Mouse (Mus musculus) midbrain, embryonic 15.5 days (tissue): ENCODE data around the gene Caskin1. TPM values are rescaled to one million over a fixed set of nuclear protein-coding genes. Genes with fewer than 3 reads are reported as not detected.
"Not testable (repeated sequence)": the region's sequence is repeated elsewhere in the genome, so short reads cannot be mapped to it uniquely, and the experiment has no call there.

ENCODE experiments used
- ATAC-seq: fragments of 200-750 bp; cut with Nextera tagmentation; replicated peaks from 2 replicates; pipeline ENCODE4 v1.8.0; 2017; ENCODE audit warnings: moderate TSS enrichment
- H3K27ac ChIP-seq: fragments of 300-500 bp; sonication (generic); 2 replicates; pipeline ENCODE4 v1.5.1; 2015; ENCODE audit warnings: mild to moderate bottlenecking, inconsistent platforms
- H3K27me3 ChIP-seq: fragments of 300-500 bp; sonication (generic); replicated peaks from 2 replicates; pipeline ENCODE4 v1.6.1; 2015; ENCODE audit warnings: inconsistent platforms
- H3K36me3 ChIP-seq: fragments of 300-500 bp; sonication (generic); replicated peaks from 2 replicates; pipeline ENCODE4 v1.6.1; 2015; ENCODE audit warnings: inconsistent platforms
- H3K4me1 ChIP-seq: fragments of 300-500 bp; sonication (generic); 2 replicates; pipeline ENCODE4 v1.6.1; 2015; ENCODE audit warnings: inconsistent platforms
- H3K4me2 ChIP-seq: fragments of 300-500 bp; sonication (generic); 2 replicates; pipeline ENCODE4 v1.6.1; 2015; ENCODE audit warnings: inconsistent platforms, mild to moderate bottlenecking, moderate library complexity
- H3K4me3 ChIP-seq: fragments of 300-500 bp; sonication (generic); 2 replicates; pipeline ENCODE4 v1.5.1; 2015; ENCODE audit warnings: mild to moderate bottlenecking, inconsistent platforms
- H3K9ac ChIP-seq: fragments of 300-500 bp; sonication (generic); 2 replicates; pipeline ENCODE4 v1.6.1; 2015; ENCODE audit warnings: mild to moderate bottlenecking, inconsistent platforms
- H3K9me3 ChIP-seq: fragments of 300-500 bp; sonication (generic); 2 replicates; pipeline ENCODE4 v1.6.1; 2016; ENCODE audit warnings: inconsistent platforms
- WGBS: fragments of 180-500 bp; shearing (Covaris S2); methylation state at CpG from one replicate; pipeline ENCODE4 v1.1.7; 2015; ENCODE audit warnings: mixed read lengths; 5-methylcytosine and 5-hydroxymethylcytosine counted together
- polyA plus RNA-seq: library from polyadenylated mRNA; unstranded; fragments of >200 nt; fragmentation: Nextera tagmentation; extraction: Ambion mirVana; gene quantifications from 2 replicates; pipeline ENCODE4 v1.2.1, GENCODE M21; 2015

Caskin1 gene
- polyA plus RNA-seq, 1 experiment from 2014 or later, result 52.9 TPM

DNA sequence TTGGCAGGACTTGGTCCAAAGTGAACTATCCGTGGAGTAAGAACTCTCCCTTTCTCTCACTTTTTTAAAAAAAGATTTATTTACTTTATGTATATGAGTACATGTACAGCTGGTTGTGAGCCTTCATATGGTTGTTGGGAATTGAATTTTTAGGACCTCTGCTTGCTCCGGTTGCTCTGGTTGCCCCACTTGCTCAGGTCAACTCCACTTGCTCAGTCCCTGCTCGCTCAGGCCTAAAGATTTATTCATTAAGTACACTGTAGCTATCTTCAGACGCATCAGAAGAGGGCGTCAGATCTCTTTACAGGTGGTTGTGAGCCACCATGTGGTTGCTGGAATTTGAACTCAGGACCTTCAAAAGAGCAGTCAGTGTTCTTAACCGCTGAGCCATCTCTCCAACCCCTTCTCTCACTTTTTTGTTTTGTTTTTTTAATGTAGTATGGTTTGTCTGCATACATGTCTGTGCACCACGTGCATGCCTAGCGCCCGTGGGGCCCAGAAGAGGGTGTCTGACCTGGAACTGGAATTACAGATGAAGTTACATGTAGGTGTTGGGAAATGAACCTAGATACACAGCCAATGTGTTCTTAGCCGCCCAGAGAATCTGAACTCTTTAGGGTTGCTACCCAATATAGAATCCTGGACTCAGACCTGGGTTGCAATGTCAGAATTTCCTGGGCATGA, 32.7 kb upstream of the Caskin1 start:
- Histone ChIP-seq H3K27ac (peak overlapping the region; percentile 92; the same call in 1 of the 2 replicates), H3K4me2 (peak overlapping the region; percentile 82), H3K4me3 (peak overlapping the region; percentile 88), H3K4me1 (peaks cover 15% of the 10 kb centered on the region)
- not testable (repeated sequence) for H3K36me3 ChIP-seq, H3K27me3 ChIP-seq, H3K9me3 ChIP-seq, H3K9ac ChIP-seq
- 49% methylated on average over 10 of the region's 10 CpGs for WGBS
- ATAC-seq, result peak; percentile 4; the same call in 1 of the 2 replicates

- ATAC-seq, result no peak
These were observed 26.8 kb upstream of the Caskin1 start for GRCm38 (mm10) chr17:24461580-24461979.

GRCm38 (mm10) chr17:24462932-24463331, 25.5 kb upstream of the Caskin1 start:
- Histone ChIP-seq H3K4me2 (no peak overlapping the region), H3K27me3 (no peaks in the 10 kb centered on the region), H3K27ac (no peak overlapping the region), H3K36me3 (no peaks in the 10 kb centered on the region), H3K9ac (no peak overlapping the region), H3K9me3 (no peaks in the 10 kb centered on the region), H3K4me3 (no peak overlapping the region), H3K4me1 (no peaks in the 10 kb centered on the region)
- WGBS, result 88% methylated on average over 1 of the region's 1 CpGs
- no peak for ATAC-seq

More at GRCm38 (mm10) chr17:24461580-24461979, 26.8 kb upstream of the Caskin1 start:
- Histone ChIP-seq H3K27ac (no peak overlapping the region), H3K27me3 (no peaks in the 10 kb centered on the region), H3K9ac (no peak overlapping the region), H3K9me3 (no peaks in the 10 kb centered on the region), H3K36me3 (no peaks in the 10 kb centered on the region), H3K4me3 (no peak overlapping the region), H3K4me1 (no peaks in the 10 kb centered on the region), H3K4me2 (no peak overlapping the region)
- 75% methylated on average over 2 of the region's 2 CpGs for WGBS

GRCm38 (mm10) chr17:24463374-24464133, 24.8 kb upstream of the Caskin1 start:
- WGBS, result 59% methylated on average over 6 of the region's 6 CpGs
- no peak for ATAC-seq
- Histone ChIP-seq H3K9ac (no peak overlapping the region), H3K36me3 (no peaks in the 10 kb centered on the region), H3K4me3 (no peak overlapping the region), H3K27me3 (no peaks in the 10 kb centered on the region), H3K4me1 (no peaks in the 10 kb centered on the region), H3K4me2 (no peak overlapping the region), H3K9me3 (no peaks in the 10 kb centered on the region), H3K27ac (no peak overlapping the region)

DNA sequence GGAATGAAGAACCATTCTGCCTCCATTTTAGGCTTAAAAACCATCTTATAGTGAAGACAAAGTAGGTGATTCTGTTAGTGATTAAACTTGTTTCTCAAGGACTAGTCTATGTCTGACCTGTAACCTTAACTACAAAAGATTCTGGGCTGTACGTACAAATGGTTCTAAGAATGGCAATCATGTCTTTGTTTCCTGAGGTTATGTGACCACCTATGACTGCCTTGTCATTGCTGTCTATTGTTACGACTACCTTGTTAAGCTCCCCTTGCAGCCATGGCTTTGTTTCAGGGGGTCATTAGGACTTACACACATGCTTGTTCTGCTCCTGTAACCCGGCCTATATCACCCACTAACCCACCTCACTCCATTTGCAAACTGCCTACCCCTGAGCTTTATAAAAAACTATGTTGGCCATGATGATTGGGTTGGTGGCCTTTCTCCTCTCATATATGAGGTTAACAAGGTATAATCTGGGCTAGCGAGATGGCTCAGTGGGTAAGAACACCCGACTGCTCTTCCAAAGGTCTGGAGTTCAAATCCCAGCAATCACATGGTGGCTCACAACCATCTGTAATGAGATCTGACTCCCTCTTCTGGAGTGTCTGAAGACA, 19.7 kb upstream of the Caskin1 start:
- no peaks in the 10 kb centered on the region for H3K27me3 ChIP-seq
- no peak for ATAC-seq
- 91% methylated on average over 5 of the region's 5 CpGs for WGBS
- no peak overlapping the region for H3K4me2 ChIP-seq
- H3K9me3 ChIP-seq, result no peaks in the 10 kb centered on the region
- H3K4me3 ChIP-seq, result no peak overlapping the region
- H3K9ac ChIP-seq, result no peak overlapping the region
- H3K4me1 ChIP-seq, result peaks cover 24% of the 10 kb centered on the region
- H3K27ac ChIP-seq, result no peak overlapping the region
- H3K36me3 ChIP-seq, result no peaks in the 10 kb centered on the region

GRCm38 (mm10) chr17:24469336-24469909, 19.0 kb upstream of the Caskin1 start:
- no peak; the same call in 1 of the 2 replicates for ATAC-seq
- Histone ChIP-seq H3K9me3 (no peaks in the 10 kb centered on the region), H3K4me1 (peaks cover 24% of the 10 kb centered on the region), H3K27ac (peak overlapping the region; percentile 81), H3K36me3 (0 out of 2 replicates have a peak, but pooled peaks cover 2% of the 10 kb centered on the region), H3K4me3 (peak overlapping the region; percentile 67), H3K4me2 (peak overlapping the region; percentile 99), H3K27me3 (no peaks in the 10 kb centered on the region), H3K9ac (peak overlapping the region; percentile 62)
- 20% methylated on average over 7 of the region's 7 CpGs for WGBS

- no peaks in the 10 kb centered on the region for H3K27me3 ChIP-seq
- H3K27ac ChIP-seq, result peak within 1 kb of the TSS; percentile 81
- under 1% methylated on average over 70 of the region's 75 CpGs for WGBS
- H3K9me3 ChIP-seq, result no peaks in the 10 kb centered on the region
- peak within 1 kb of the TSS; percentile 67 for H3K4me3 ChIP-seq
- H3K4me2 ChIP-seq, result peak within 1 kb of the TSS; percentile 99
- H3K9ac ChIP-seq, result peak within 1 kb of the TSS; percentile 62
- peak; percentile 98 for ATAC-seq
- 0 out of 2 replicates have a peak, but pooled peaks cover 2% of the 10 kb centered on the region for H3K36me3 ChIP-seq
- H3K4me1 ChIP-seq, result peaks cover 24% of the 10 kb centered on the region
These were observed 18.3 kb upstream of the Caskin1 start, which contains the start of the genes E4f1 and Pgp for GRCm38 (mm10) chr17:24469910-24470602. E4f1 (minus strand) TSS chr17:24470313. Pgp (plus strand) TSS chr17:24470392.

- H3K4me1 ChIP-seq, result peaks cover 24% of the 10 kb centered on the region
- peak overlapping the region; percentile 62 for H3K9ac ChIP-seq
- peaks cover 9% of the 10 kb centered on the region for H3K36me3 ChIP-seq
- peak overlapping the region; percentile 81 for H3K27ac ChIP-seq
- no peaks in the 10 kb centered on the region for H3K27me3 ChIP-seq
- under 1% methylated on average over 68 of the region's 68 CpGs for WGBS
- peak overlapping the region; percentile 67 for H3K4me3 ChIP-seq
- H3K9me3 ChIP-seq, result no peaks in the 10 kb centered on the region
- ATAC-seq, result peak; percentile 22
- H3K4me2 ChIP-seq, result peak overlapping the region; percentile 99
These were observed 17.5 kb upstream of the Caskin1 start for GRCm38 (mm10) chr17:24470701-24471527.

DNA sequence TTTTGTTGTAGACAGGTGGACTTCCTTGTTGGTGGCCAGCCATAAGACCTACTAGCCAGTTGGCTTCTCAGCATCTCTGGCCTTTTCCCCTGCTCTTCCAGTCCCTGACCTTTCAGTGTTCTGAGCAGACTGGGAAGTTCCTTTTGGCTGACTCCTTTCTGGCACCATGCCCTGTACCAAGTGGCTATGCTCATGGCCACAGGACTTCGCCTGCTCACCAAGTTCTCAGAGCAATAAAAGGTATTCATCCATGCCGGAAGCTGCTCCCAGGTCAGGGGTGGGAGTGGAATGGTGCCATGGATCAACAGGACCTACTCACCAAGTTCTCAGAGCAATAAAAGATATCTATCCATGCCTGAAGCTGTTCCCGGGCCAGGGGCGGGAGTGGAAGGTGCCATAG, 15.9 kb upstream of the Caskin1 start:
- 89% methylated on average over 4 of the region's 4 CpGs for WGBS
- no peak for ATAC-seq
- Histone ChIP-seq H3K9me3 (no peaks in the 10 kb centered on the region), H3K9ac (no peak overlapping the region), H3K27me3 (no peaks in the 10 kb centered on the region), H3K4me1 (peaks cover 27% of the 10 kb centered on the region), H3K27ac (no peak overlapping the region), H3K36me3 (peaks cover 18% of the 10 kb centered on the region), H3K4me2 (peak overlapping the region; percentile 99; the same call in 1 of the 2 replicates), H3K4me3 (no peak overlapping the region)

DNA sequence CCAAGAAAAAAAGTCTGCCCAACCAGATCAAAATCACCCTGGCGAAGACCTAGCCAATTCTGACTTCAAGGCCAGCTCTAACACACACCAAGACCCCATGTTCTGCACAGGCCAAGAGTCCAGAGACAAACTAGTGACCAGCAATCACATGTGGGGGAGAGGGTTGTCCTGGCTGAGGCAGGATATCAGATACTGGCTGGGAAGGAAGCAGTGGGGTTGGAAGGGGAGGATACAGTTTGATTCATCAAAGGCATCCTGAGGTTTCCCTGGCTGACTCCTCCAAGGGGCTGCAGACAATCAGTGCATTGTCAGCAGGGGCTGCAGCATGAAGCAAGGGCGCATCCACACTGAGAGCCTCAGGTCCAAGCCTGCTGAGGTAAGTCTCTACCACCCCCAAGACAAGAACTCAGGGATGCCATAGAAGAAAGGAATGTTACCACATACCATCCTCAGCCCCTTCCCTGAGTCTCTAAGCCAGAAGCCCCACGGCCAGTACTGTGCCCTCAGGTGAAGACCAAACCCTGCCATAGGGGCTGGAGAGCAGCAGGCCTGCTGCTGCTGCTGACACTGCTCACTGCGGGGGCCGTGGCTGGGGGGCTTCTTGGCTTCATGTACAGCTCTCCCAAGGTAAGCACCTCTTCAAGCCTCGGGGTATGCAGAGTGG, 14.7 kb upstream of the Caskin1 start, which contains the start of gene Bricd5:
TSS of gene Bricd5 (plus strand) at position 273 of the 664 bp plus-strand sequence.
- no peak within 1 kb of the TSS for H3K27ac ChIP-seq
- H3K27me3 ChIP-seq, result no peaks in the 10 kb centered on the region
- WGBS, result 87% methylated on average over 6 of the region's 6 CpGs
- H3K4me3 ChIP-seq, result no peak within 1 kb of the TSS
- no peaks in the 10 kb centered on the region for H3K9me3 ChIP-seq
- ATAC-seq, result no peak
- peak within 1 kb of the TSS; percentile 2; the same call in 1 of the 2 replicates for H3K4me2 ChIP-seq
- no peak within 1 kb of the TSS for H3K9ac ChIP-seq
- peaks cover 36% of the 10 kb centered on the region for H3K4me1 ChIP-seq
- H3K36me3 ChIP-seq, result peaks cover 18% of the 10 kb centered on the region
